Mouse (Mus musculus) activated CD4-positive, CD25-positive, alpha-beta regulatory T cell, adult 4 months (primary cell): ENCODE data around the gene Fez1. TPM values are rescaled to one million over a fixed set of nuclear protein-coding genes. Genes with fewer than 3 reads are reported as not detected.
A peak's percentile ranks its signal among the peaks of the same experiment; 100 is the strongest.

Source experiments
- ATAC-seq: one replicate; pipeline ENCODE4 v1.8.0; 2017
- polyA plus RNA-seq, 2 experiments: library from polyadenylated mRNA; unstranded; fragments of 100-300 nt; shearing (Covaris generic); gene quantifications; one replicate each; pipeline ENCODE4 v1.2.1; 2017

Gene Fez1
- polyA plus RNA-seq: not detected

- no peak for ATAC-seq
Observed at GRCm38 (mm10) chr9:36821644-36822000, at the start of gene Fez1. Fez1 (plus strand) TSS chr9:36821864.

GRCm38 (mm10) chr9:36783921-36784320 lies 37.7 kb upstream of the Fez1 start:
- ATAC-seq: no peak

GRCm38 (mm10) chr9:36792191-36792590 lies 29.5 kb upstream of the Fez1 start:
- ATAC-seq: no peak

GRCm38 (mm10) chr9:36794487-36794886 lies 27.2 kb upstream of the Fez1 start:
- ATAC-seq: no peak

GRCm38 (mm10) chr9:36795556-36795955 lies 26.1 kb upstream of the Fez1 start:
- ATAC-seq: no peak

- no peak for ATAC-seq
Observed at GRCm38 (mm10) chr9:36796224-36796623, 25.4 kb upstream of the Fez1 start.

GRCm38 (mm10) chr9:36796781-36797555 lies 24.7 kb upstream of the Fez1 start, which contains the start of gene Ei24:
Ei24 (minus strand) TSS chr9:36797393.
- peak; percentile 77 for ATAC-seq

- no peak for ATAC-seq
Observed at GRCm38 (mm10) chr9:36801961-36802360, 19.7 kb upstream of the Fez1 start.

- ATAC-seq: no peak
Observed at GRCm38 (mm10) chr9:36802951-36803350, 18.7 kb upstream of the Fez1 start.

GRCm38 (mm10) chr9:36803386-36803785 lies 18.3 kb upstream of the Fez1 start:
- no peak for ATAC-seq

- no peak for ATAC-seq
Observed at GRCm38 (mm10) chr9:36803926-36804325, 17.7 kb upstream of the Fez1 start.

GRCm38 (mm10) chr9:36805256-36805975 lies 16.2 kb upstream of the Fez1 start:
- no peak for ATAC-seq

- no peak for ATAC-seq
Observed at GRCm38 (mm10) chr9:36808126-36808785, 13.4 kb upstream of the Fez1 start.

GRCm38 (mm10) chr9:36814486-36814885 lies 7.2 kb upstream of the Fez1 start:
- no peak for ATAC-seq

- no peak for ATAC-seq
Observed at GRCm38 (mm10) chr9:36818905-36819304, 2.8 kb upstream of the Fez1 start.

GRCm38 (mm10) chr9:36820969-36821643 lies 558 bp upstream of the Fez1 start:
- ATAC-seq: no peak

GRCm38 (mm10) chr9:36822024-36822423 lies 360 bp downstream of the Fez1 start:
- no peak for ATAC-seq

GRCm38 (mm10) chr9:36826612-36827363 lies 5.1 kb downstream of the Fez1 start:
- ATAC-seq: no peak

- ATAC-seq: no peak
Observed at GRCm38 (mm10) chr9:36831401-36831800, 9.7 kb downstream of the Fez1 start.

GRCm38 (mm10) chr9:36832529-36832928 lies 10.9 kb downstream of the Fez1 start:
- peak; percentile 36 for ATAC-seq

- ATAC-seq: no peak
Observed at GRCm38 (mm10) chr9:36833043-36833881, 11.6 kb downstream of the Fez1 start.
